Mouse (Mus musculus) olfactory bulb, adult 2 months (tissue): Measurements from ENCODE around the gene Lrrc51. TPM values are rescaled to one million over a fixed set of nuclear protein-coding genes. Genes with fewer than 3 reads are reported as not detected.
"Not testable (repeated sequence)": the region's sequence is repeated elsewhere in the genome, so short reads cannot be mapped to it uniquely, and the experiment has no call there.

Experiments used
- H3K27ac ChIP-seq: fragments of 200-500 bp; 2 replicates; pipeline ENCODE4 v1.5.1; 2012; ENCODE audit warnings: low read depth, low read length; ENCODE audit not compliant: insufficient read depth
- H3K4me1 ChIP-seq: fragments of 200-500 bp; 2 replicates; pipeline ENCODE4 v1.6.1; 2012; ENCODE audit warnings: low read length; ENCODE audit not compliant: control insufficient read depth, insufficient read depth
- H3K4me3 ChIP-seq: fragments of 200-500 bp; 2 replicates; pipeline ENCODE4 v1.5.1; 2012; ENCODE audit warnings: mild to moderate bottlenecking, low read depth, low read length, moderate library complexity; ENCODE audit not compliant: insufficient read depth
- CTCF ChIP-seq: fragments of 200-500 bp; IDR thresholded peaks from 2 replicates; pipeline ENCODE4 v1.5.1; 2012; ENCODE audit warnings: low read depth, mild to moderate bottlenecking, low read length, moderate library complexity; ENCODE audit not compliant: insufficient read depth
- POLR2A ChIP-seq: fragments of 200-500 bp; IDR thresholded peaks from 2 replicates; pipeline ENCODE4 v1.6.1; 2012; ENCODE audit warnings: mild to moderate bottlenecking, low read depth, low read length, moderate library complexity; ENCODE audit not compliant: insufficient read depth
- WGBS: fragments of 180-500 bp; shearing (Covaris S2); methylation state at CpG from one replicate; pipeline ENCODE4 v1.1.7; 2018; 5-methylcytosine and 5-hydroxymethylcytosine counted together
- polyA plus RNA-seq: library from polyadenylated mRNA; stranded (reverse); fragments of >200 nt; gene quantifications from 2 replicates; pipeline ENCODE4 v1.2.4, GENCODE M21; 2012; ENCODE audit warnings: low replicate concordance; ENCODE audit not compliant: missing spikeins, insufficient read depth, insufficient read length

Gene Lrrc51
- polyA plus RNA-seq, 1 experiment, result not detected

DNA sequence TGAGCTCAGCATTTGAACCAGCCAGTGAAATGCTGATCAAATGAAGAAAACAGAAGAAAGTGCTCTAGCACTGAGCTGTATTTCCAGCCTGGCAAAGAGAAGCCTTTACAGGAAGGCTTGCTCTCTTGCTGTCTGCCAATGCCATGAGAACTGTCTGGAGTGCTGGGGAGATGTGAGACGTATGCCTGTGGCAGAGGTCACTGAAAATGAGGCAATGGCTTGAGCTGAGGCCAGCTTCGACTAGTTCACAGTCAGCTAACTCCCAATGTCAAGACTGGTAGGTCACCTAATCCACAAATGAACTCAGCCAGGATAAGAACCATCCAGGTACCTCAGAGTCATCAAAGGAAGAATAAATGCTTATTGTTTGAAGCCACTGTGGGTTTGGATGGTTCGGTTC is 5.6 kb downstream of the Lrrc51 start:
- no peak overlapping the region for H3K27ac ChIP-seq
- H3K4me3 ChIP-seq, result no peak overlapping the region
- no peaks in the 10 kb centered on the region for H3K4me1 ChIP-seq
- TF ChIP-seq POLR2A (no peak), CTCF (no peak)
- WGBS, result 86% methylated on average over 3 of the region's 3 CpGs

DNA sequence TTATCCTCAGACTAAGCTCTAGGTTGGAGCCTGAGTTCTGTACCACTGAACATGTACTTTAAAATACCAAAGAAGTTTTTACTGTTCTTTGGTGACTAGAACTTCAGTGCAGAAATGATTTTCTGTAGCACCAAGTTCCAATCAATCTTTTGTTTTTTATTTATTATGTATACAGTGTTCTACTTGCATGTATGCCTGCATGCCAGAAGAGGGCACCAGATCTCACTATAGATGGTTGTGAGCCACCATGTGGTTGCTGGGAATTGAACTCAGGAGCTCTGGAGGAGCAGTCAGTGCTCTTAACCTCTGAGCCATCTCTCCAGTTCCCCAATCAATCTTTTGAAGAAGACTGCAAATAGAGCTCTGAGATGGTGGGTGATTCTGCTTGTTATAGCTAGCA is 7.8 kb downstream of the Lrrc51 start:
- H3K27ac ChIP-seq, H3K4me3 ChIP-seq, H3K4me1 ChIP-seq: not testable (repeated sequence)

DNA sequence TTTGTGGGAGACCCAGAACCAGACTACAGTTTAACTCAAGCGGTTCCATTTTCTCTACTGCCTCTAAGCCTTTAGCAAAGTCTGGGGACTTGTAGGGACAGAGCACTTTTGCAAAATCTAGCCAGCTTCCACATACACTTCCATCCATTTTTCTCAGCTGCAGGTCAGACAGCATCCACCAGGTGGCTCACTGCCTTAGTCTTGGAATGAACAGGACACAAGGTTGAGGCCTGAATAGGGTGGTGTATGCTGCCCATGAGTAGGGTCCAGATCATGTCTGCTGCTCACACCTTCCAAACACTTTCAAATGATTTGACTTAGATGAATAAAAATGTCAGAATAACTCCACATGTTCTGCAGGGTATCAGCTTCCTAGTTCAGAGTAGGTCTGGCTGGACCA is 15.6 kb downstream of the Lrrc51 start:
- Histone ChIP-seq H3K4me1 (no peaks in the 10 kb centered on the region), H3K27ac (no peak overlapping the region), H3K4me3 (no peak overlapping the region)
- TF ChIP-seq POLR2A (no peak), CTCF (0 out of 2 replicates have a peak, but pooled peaks have one; percentile 7)
- WGBS, result 6% methylated on average over 1 of the region's 1 CpGs

DNA sequence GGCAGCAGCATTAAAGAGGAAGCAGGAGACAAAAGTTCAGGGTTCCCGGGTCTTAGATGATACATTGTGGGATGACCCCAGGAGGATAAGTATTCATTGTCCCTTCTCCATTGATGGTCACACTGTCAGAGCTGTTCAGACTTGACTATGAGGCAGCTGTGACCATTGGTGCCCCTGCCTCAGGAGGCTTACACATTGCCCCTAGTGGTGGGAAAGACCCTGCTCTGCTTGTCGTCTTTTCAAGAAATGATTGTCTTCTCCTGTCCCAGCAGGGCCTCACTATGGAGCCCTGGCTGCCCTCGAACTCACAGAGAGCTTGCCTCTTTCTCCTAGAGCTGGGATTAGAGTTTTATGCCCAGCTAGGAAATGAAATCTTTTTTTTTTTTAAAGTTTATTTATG is 21.7 kb downstream of the Lrrc51 start:
- Histone ChIP-seq H3K27ac (no peak overlapping the region), H3K4me1 (peaks cover 8% of the 10 kb centered on the region), H3K4me3 (no peak overlapping the region)
- WGBS, result 59% methylated on average over 3 of the region's 3 CpGs
- TF ChIP-seq POLR2A, result no peak
- no peak for TF ChIP-seq CTCF

DNA sequence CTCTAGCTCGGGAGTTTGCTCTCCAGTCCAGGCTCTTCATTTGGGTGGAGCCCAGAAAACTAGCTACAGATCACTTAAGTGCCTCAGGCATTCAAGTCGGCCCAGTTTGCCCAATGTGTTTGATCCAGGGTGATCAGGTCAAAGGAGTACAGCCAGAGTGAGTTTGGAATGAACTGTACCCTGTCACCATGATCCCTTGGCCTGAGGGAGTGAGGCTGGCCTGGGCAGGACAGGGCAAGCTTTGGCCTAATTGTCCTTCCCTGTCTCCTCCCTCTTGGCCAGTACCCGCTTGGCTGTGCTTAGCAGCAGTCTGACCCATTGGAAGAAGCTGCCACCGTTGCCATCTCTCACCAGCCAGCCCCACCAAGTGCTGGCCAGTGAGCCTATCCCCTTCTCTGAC is 23.6 kb downstream of the Lrrc51 start:
- TF ChIP-seq POLR2A (no peak), CTCF (no peak)
- Histone ChIP-seq H3K27ac (no peak overlapping the region), H3K4me1 (peaks cover 12% of the 10 kb centered on the region), H3K4me3 (no peak overlapping the region)
- WGBS, result 75% methylated on average over 4 of the region's 4 CpGs

DNA sequence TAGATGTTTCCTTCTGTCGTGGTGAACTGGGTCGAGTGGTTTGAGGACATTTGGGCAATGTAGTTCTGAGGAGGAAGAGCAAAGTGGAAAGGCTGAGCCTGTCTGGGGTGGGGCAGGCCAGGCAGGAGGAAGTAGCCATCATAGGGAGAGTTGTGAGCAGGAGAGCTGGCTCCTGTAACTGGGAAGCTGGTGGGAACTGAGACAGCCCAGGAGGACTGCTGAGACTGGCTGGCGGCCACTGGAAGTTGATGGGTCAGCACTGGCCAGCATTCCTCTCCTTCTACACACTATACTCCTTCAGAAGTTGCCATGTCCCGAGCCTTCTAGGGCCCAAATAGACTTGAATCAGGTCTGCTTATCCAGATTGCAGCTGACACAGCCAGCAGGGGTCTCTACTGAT is 25.3 kb downstream of the Lrrc51 start:
- TF ChIP-seq CTCF (no peak), POLR2A (no peak)
- no peak overlapping the region for H3K27ac ChIP-seq
- no peak overlapping the region for H3K4me3 ChIP-seq
- peaks cover 12% of the 10 kb centered on the region for H3K4me1 ChIP-seq
- WGBS, result 62% methylated on average over 4 of the region's 4 CpGs

DNA sequence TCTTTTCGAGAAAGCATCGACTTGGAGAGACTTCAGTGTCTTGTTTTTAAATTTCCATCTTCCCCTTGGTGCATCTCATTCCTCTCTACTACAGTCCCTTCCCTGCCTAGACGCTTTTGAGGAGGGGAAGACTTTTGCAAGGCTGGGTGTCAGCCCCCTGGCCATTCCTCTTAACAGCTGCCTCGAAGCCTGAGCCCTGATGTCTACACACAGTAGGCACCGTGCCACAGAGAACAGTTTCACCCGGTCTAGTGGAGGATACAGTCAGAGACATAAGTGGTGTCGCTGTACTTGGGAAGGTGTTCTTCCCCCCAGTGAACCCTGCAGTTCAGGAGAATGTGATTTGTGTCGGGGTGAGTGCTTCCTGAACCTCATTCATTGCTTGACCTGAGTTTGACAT is 27.0 kb downstream of the Lrrc51 start:
- WGBS, result 63% methylated on average over 8 of the region's 8 CpGs
- peaks cover 12% of the 10 kb centered on the region for H3K4me1 ChIP-seq
- H3K4me3 ChIP-seq, result peak overlapping the region; percentile 87; the same call in 1 of the 2 replicates
- no peak for TF ChIP-seq POLR2A
- TF ChIP-seq CTCF, result no peak
- H3K27ac ChIP-seq, result no peak overlapping the region

DNA sequence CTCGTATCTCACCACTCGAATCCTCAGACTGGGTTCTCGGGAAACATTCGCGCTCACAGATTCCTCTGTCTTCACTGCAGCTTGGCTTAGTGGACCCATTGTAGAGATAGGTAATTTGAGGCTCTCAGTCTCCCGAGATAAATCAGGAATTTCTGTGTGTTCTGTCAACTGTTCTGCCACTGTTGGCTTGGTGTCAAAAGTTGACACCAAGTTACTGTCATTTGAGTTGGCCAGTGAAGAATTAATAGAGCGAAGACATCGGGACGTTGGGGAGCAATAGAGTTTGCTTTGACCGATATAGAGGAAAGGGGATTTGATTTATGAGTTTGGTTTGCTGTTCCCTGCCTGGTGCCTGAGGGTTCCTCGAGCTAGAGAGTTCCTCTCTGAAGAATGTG is 27.4 kb downstream of the Lrrc51 start, which contains the start of gene Tomt:
TSS of gene Tomt (minus strand) at position 73 of the 395 bp plus-strand sequence.
- Histone ChIP-seq H3K4me1 (peaks cover 12% of the 10 kb centered on the region), H3K27ac (peak within 1 kb of the TSS; percentile 96), H3K4me3 (peak within 1 kb of the TSS; percentile 87)
- TF ChIP-seq POLR2A, result no peak
- no peak for TF ChIP-seq CTCF
- WGBS, result 16% methylated on average over 11 of the region's 11 CpGs

DNA sequence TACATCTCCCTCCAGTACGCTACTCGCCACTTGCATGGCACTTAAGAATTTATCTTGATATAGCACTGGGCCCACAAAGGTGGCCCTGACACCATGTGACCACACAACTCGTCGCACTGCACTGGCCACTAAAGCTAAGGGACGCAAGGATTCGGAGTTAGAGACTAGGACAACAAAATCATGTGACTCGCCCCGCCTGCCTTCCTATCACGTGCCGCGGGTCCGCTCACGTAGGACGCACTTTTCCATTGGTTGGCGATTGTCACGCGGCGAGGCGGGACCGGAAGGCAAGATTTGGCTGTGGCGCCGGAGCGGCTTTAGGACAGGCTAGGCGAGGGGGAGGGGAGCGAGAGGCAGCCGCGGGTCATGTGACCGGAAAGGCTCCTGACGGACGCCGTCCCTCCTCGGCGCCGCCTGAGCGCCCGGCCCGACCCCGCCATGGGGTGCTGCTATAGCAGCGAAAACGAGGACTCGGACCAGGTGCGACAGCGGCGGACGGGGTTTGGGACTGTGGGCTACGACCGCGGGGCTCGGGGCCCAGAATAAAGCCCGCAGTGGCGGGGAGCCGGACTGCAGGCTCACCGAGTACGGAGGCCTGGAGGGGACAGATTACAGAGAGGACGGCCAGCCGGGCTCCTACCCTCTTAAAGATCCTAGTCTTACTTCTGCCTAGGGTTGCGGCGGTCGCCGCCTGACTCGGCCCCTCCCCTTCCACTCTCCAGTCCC is 28.0 kb downstream of the Lrrc51 start, which contains the start of gene Lamtor1:
TSS of gene Lamtor1 (plus strand) at position 344 of the 726 bp plus-strand sequence.
- Histone ChIP-seq H3K4me3 (peak within 1 kb of the TSS; percentile 87), H3K27ac (peak within 1 kb of the TSS; percentile 96), H3K4me1 (peaks cover 12% of the 10 kb centered on the region)
- under 1% methylated on average over 60 of the region's 61 CpGs for WGBS
- TF ChIP-seq POLR2A, result peak; percentile 80
- TF ChIP-seq CTCF, result peak; percentile 15; the same call in 1 of the 2 replicates

DNA sequence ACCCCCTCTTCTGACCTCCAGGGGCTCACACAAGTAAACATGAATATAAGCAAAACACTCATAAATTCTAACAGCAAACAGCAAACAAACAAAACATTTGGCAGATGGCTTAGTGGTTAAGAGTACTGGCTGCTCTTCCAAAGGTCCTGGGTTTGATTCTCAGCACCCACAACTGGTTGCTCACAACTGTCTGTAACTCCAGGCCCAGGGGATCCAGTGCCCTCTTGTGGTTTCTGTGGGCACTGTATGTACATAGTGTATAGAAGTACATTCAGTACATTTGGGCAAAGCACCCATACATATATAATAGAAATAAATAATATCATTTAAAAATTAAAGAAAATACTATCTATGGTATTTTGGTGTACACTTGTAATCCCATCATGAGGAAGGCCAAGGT is 30.8 kb downstream of the Lrrc51 start:
- Histone ChIP-seq H3K27ac (no peak overlapping the region), H3K4me1 (peaks cover 4% of the 10 kb centered on the region), H3K4me3 (no peak overlapping the region)
- TF ChIP-seq CTCF (no peak), POLR2A (no peak)

DNA sequence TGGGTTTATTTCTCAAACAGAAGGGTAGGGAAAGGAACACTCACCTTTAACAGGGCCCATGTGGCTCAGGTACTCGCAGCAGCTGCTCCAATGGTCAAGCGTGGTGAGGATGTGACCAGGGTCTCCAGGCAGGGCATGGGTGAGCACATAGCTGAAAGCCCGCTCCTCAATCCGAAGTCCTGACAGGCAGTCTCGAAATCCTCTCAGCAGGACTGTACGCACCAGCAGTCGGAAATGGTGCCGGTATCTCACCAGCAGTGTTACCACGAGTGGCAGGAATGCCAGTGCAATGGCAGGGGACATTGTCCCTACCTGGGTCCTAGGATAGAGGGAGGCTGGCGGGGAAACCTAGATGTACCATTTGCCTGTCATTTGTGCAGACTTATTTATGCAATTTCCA is 31.7 kb downstream of the Lrrc51 start:
- 93% methylated on average over 10 of the region's 10 CpGs for WGBS
- peaks cover 6% of the 10 kb centered on the region for H3K4me1 ChIP-seq
- no peak overlapping the region for H3K27ac ChIP-seq
- TF ChIP-seq POLR2A (no peak), CTCF (no peak)
- H3K4me3 ChIP-seq, result no peak overlapping the region
